Mouse (Mus musculus): Measurements from ENCODE around the gene Oxa1l. TPM values are rescaled to one million over a fixed set of nuclear protein-coding genes. Genes with fewer than 3 reads are reported as not detected.
A peak's percentile ranks its signal among the peaks of the same experiment; 100 is the strongest.

The Oxa1l gene
- polyA plus RNA-seq, 1 experiment from 2014 or later, result 51.5 TPM

DNA sequence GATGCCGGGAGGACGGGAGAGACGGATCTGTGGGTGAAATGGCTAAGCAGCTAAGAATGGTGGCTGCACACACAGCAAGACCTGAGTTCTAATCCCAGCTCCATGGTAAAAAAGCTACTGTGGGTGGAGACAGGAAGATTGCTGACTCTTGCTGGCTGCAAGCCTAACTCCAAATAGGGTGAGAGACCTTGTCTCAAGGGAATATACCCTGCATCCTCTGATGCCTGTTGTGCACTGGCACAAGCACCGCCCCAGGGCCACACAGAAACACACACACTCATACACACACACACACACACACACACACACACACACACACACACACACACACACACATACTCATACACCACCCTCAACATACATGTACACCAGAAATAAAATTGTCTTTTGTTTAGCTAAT, 56.2 kb downstream of the Oxa1l start:
- no peak overlapping the region for H3K27ac ChIP-seq (replicated peaks)
- no peaks in the 10 kb centered on the region for H3K9me3 ChIP-seq
- 53% methylated on average over 4 of the region's 4 CpGs for WGBS
- no peak for DNase-seq (ENCODE audit: low spot score)
- peaks cover 35% of the 10 kb centered on the region for H3K4me1 ChIP-seq
- no peaks in the 10 kb centered on the region for H3K36me3 ChIP-seq (replicated peaks)
- H3K4me3 ChIP-seq, result no peak overlapping the region
- H3K27me3 ChIP-seq (replicated peaks; ENCODE audit: low read depth, poor library complexity, severe bottlenecking), result peaks cover 53% of the 10 kb centered on the region

DNA sequence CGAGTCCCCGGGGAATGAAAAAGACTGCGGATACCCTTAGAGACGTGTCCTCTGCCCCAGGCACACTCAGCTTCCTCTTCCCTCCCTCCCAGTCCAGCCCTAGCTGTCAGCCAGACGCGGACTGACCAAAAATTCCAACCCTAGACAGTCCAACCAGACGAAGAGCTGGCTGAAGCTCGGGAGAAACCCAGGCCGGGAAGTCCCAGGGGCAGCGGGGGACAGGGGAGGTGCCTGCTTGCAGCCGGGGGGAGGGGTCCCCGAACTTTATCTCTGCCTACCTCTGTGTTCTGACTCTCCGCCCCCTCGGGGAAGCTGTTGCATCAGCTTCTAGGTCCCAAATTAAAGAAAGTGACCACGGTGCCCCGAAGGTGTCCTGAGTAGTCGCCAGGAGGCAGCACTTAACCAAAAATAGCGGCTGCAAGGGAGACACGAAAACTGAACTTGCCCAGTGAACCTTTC, 57.0 kb downstream of the Oxa1l start, which contains the start of gene Slc7a7:
TSS of gene Slc7a7 (minus strand) at position 158 of the 459 bp plus-strand sequence.
- peak; percentile 49 for DNase-seq (ENCODE audit: low spot score)
- H3K36me3 ChIP-seq (replicated peaks), result no peaks in the 10 kb centered on the region
- H3K4me3 ChIP-seq, result peak within 1 kb of the TSS; percentile 44
- 2% methylated on average over 19 of the region's 19 CpGs for WGBS
- peaks cover 35% of the 10 kb centered on the region for H3K4me1 ChIP-seq
- peak within 1 kb of the TSS; percentile 31; the same call in 1 of the 2 replicates for H3K27ac ChIP-seq (replicated peaks)
- no peaks in the 10 kb centered on the region for H3K9me3 ChIP-seq
- H3K27me3 ChIP-seq (replicated peaks; ENCODE audit: low read depth, poor library complexity, severe bottlenecking), result peaks cover 53% of the 10 kb centered on the region

Other genes starting within 250 kb of the Oxa1l start
- 229 and 238 TPM in 2 replicates for gene Dad1, start 106.7 kb upstream of the Oxa1l start, polyA plus RNA-seq (2016; fragmentation: Nextera tagmentation; extraction: Ambion mirVana)
- gene Abhd4, start 106.6 kb upstream of the Oxa1l start, polyA plus RNA-seq (2016; fragmentation: Nextera tagmentation; extraction: Ambion mirVana), result 37.3 and 39.9 TPM in 2 replicates
- not detected in 2 replicates for gene Olfr49, start 75.9 kb upstream of the Oxa1l start, polyA plus RNA-seq (2016; fragmentation: Nextera tagmentation; extraction: Ambion mirVana)
- gene Slc7a7, start 56.9 kb downstream of the Oxa1l start, polyA plus RNA-seq (2016; fragmentation: Nextera tagmentation; extraction: Ambion mirVana), result 3.6 and 4.2 TPM in 2 replicates
- gene Mrpl52, start 66.1 kb downstream of the Oxa1l start, polyA plus RNA-seq (2016; fragmentation: Nextera tagmentation; extraction: Ambion mirVana), result 201 and 207 TPM in 2 replicates
- 62.7 and 69.5 TPM in 2 replicates for gene Mmp14, start 70.8 kb downstream of the Oxa1l start, polyA plus RNA-seq (2016; fragmentation: Nextera tagmentation; extraction: Ambion mirVana)
- 23.2 and 23.4 TPM in 2 replicates for gene Lrp10, start 103.3 kb downstream of the Oxa1l start, polyA plus RNA-seq (2016; fragmentation: Nextera tagmentation; extraction: Ambion mirVana)
- gene Rem2, start 115.3 kb downstream of the Oxa1l start, polyA plus RNA-seq (2016; fragmentation: Nextera tagmentation; extraction: Ambion mirVana), result 9.1 and 9.9 TPM in 2 replicates
- gene Prmt5, start 156.7 kb downstream of the Oxa1l start, polyA plus RNA-seq (2016; fragmentation: Nextera tagmentation; extraction: Ambion mirVana), result 139 and 149 TPM in 2 replicates
- gene Haus4, start 193.8 kb downstream of the Oxa1l start, polyA plus RNA-seq (2016; fragmentation: Nextera tagmentation; extraction: Ambion mirVana), result 58.9 and 60.5 TPM in 2 replicates
- 79.7 and 95.4 TPM in 2 replicates for gene Ajuba, start 216.7 kb downstream of the Oxa1l start, polyA plus RNA-seq (2016; fragmentation: Nextera tagmentation; extraction: Ambion mirVana)
- 9.3 and 12.4 TPM in 2 replicates for gene 4931414P19Rik, start 245.2 kb downstream of the Oxa1l start, polyA plus RNA-seq (2016; fragmentation: Nextera tagmentation; extraction: Ambion mirVana)